Comparison of ENCODE assay signal across 13 mouse cellular contexts in the genomic region with DNA sequence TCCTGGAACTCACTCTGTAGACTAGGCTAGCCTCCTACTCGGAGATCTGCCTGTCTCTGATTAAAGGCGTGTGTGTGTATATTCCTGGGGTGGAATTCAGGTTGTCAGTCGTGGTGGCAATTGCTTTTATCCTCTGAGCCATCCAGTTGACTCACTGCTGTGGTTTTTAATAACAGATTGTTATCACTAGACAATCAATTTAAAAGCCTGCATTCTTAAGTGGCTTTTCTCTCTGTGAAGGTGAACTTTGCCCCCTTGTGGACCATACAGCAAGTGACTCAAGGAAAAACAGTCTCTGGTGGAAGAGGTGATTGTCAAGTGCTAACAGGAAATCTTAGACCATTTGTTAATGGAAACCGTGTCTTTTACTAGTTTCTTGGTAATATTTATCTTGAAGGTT. TPM values are rescaled to one million over a fixed set of nuclear protein-coding genes. Genes with fewer than 3 reads are reported as not detected.
DNase-seq lines count a peak whose midpoint lies in the region; ATAC-seq and TF ChIP-seq lines count a peak whose summit lies in the region.
"Had no signal": no experiment of that assay in that cellular context is flagged by ENCODE, and none has a peak within 500 bp of the region (broad histone marks: within the 10 kb centered on the region; RNA-seq: fewer than 3 reads in every experiment).

No protein-coding gene starts in this region.

- no peaks in the 10 kb centered on the region for H3K27me3 ChIP-seq in midbrain, embryonic 14.5 days (ENCODE audit: control insufficient read depth, insufficient read depth, low read length)
- no peaks in the 10 kb centered on the region for H3K27me3 ChIP-seq in midbrain, embryonic 16.5 days (ENCODE audit: control insufficient read depth, insufficient read depth, low read depth, low read length)
- H3K27me3 ChIP-seq in stomach, postnatal 0 days (ENCODE audit: control insufficient read depth, insufficient read depth, low read length), result no peaks in the 10 kb centered on the region
- H3K27me3 ChIP-seq: forebrain, embryonic 15.5 days; limb, embryonic 12.5 days had no signal

- H3K9me3 ChIP-seq in midbrain, embryonic 14.5 days (ENCODE audit: control insufficient read depth, low read length), result no peaks in the 10 kb centered on the region
- no peaks in the 10 kb centered on the region for H3K9me3 ChIP-seq in midbrain, embryonic 16.5 days (replicated peaks; ENCODE audit: control insufficient read depth, low read length, poor library complexity, severe bottlenecking)
- H3K9me3 ChIP-seq in stomach, postnatal 0 days (ENCODE audit: control insufficient read depth, low read length), result no peaks in the 10 kb centered on the region
- H3K9me3 ChIP-seq: forebrain, embryonic 15.5 days; limb, embryonic 12.5 days had no signal

- peaks cover 75% of the 10 kb centered on the region for H3K36me3 ChIP-seq in midbrain, embryonic 14.5 days (ENCODE audit: control insufficient read depth, insufficient read depth, low read length)
- H3K36me3 ChIP-seq in midbrain, embryonic 16.5 days (ENCODE audit: control insufficient read depth, insufficient read depth, low read length), result peaks cover 27% of the 10 kb centered on the region
- H3K36me3 ChIP-seq in stomach, postnatal 0 days (ENCODE audit: control insufficient read depth, insufficient read depth, low read length), result peaks cover 12% of the 10 kb centered on the region; the same call in 1 of the 2 replicates

- no peak overlapping the region for H3K4me2 ChIP-seq in midbrain, embryonic 14.5 days (ENCODE audit: low read length)
- H3K4me2 ChIP-seq in midbrain, embryonic 16.5 days (ENCODE audit: low read length), result no peak overlapping the region
- H3K4me2 ChIP-seq in stomach, postnatal 0 days (replicated peaks; ENCODE audit: low read depth), result no peak overlapping the region
- H3K4me2 ChIP-seq: forebrain, embryonic 15.5 days; heart, embryonic 11.5 days; limb, embryonic 12.5 days had no signal

- no peak overlapping the region for H3K27ac ChIP-seq in midbrain, embryonic 14.5 days (replicated peaks; ENCODE audit: low read depth, low read length)
- no peak overlapping the region for H3K27ac ChIP-seq in midbrain, embryonic 16.5 days (ENCODE audit: low read length)
- H3K27ac ChIP-seq in stomach, postnatal 0 days (replicated peaks), result no peak overlapping the region
- H3K27ac ChIP-seq: forebrain, embryonic 15.5 days; limb, embryonic 12.5 days had no signal

- intact Hi-C loops in gastrocnemius, postnatal 14 days (cut with DNase I; ENCODE audit: low total_unique reads), result no loop called here

- DNase-seq in embryo, embryonic 10 days (ENCODE audit: low spot score), result peak; percentile 15
- no peak for DNase-seq in embryo, embryonic 9.5 days (ENCODE audit: extremely low spot score)
- peak; percentile 25 for DNase-seq in midbrain, embryonic 14.5 days
- no peak for DNase-seq in stomach, postnatal 0 days (ENCODE audit: low spot score)
- no peak for DNase-seq in kidney, postnatal 10 days
- no peak for DNase-seq in gastrocnemius, postnatal 14 days
- DNase-seq: adrenal gland, postnatal 14 days; kidney, adult 8-10 months had no signal

- H3K4me3 ChIP-seq in midbrain, embryonic 14.5 days (replicated peaks; ENCODE audit: low read depth, low read length), result no peak overlapping the region
- no peak overlapping the region for H3K4me3 ChIP-seq in midbrain, embryonic 16.5 days (ENCODE audit: low read depth, low read length)
- H3K4me3 ChIP-seq in stomach, postnatal 0 days (ENCODE audit: low read depth, low read length), result no peak overlapping the region
- H3K4me3 ChIP-seq: forebrain, embryonic 15.5 days; limb, embryonic 12.5 days had no signal

- TF ChIP-seq CTCF in stomach, postnatal 0 days (IDR thresholded peaks at IDR 0.05; ENCODE audit: low read depth), result peak; percentile 64

- H3K9ac ChIP-seq in midbrain, embryonic 14.5 days (replicated peaks; ENCODE audit: low read length), result no peak overlapping the region
- H3K9ac ChIP-seq in midbrain, embryonic 16.5 days (ENCODE audit: low read depth, low read length), result no peak overlapping the region
- no peak overlapping the region for H3K9ac ChIP-seq in stomach, postnatal 0 days (ENCODE audit: low read length)
- H3K9ac ChIP-seq: forebrain, embryonic 15.5 days; limb, embryonic 12.5 days had no signal

- no peaks in the 10 kb centered on the region for H3K4me1 ChIP-seq in midbrain, embryonic 14.5 days (ENCODE audit: control insufficient read depth, insufficient read depth, low read length)
- H3K4me1 ChIP-seq in midbrain, embryonic 16.5 days (ENCODE audit: control insufficient read depth, insufficient read depth, low read length), result no peaks in the 10 kb centered on the region
- H3K4me1 ChIP-seq in stomach, postnatal 0 days (replicated peaks; ENCODE audit: control insufficient read depth, insufficient read depth), result no peaks in the 10 kb centered on the region
- H3K4me1 ChIP-seq: forebrain, embryonic 15.5 days; limb, embryonic 12.5 days had no signal

- no peak for TF ChIP-seq EP300 in stomach, postnatal 0 days (optimal IDR thresholded peaks at IDR 0.05)

- WGBS in midbrain, embryonic 14.5 days, result 75% methylated on average over 4 of the region's 4 CpGs
- WGBS in midbrain, embryonic 16.5 days, result 70% methylated on average over 4 of the region's 4 CpGs
- WGBS in stomach, postnatal 0 days, result 35% methylated on average over 4 of the region's 4 CpGs

- no peak for ATAC-seq in midbrain, embryonic 14.5 days (ENCODE audit: low FRiP score, low TSS enrichment)
- no peak for ATAC-seq in midbrain, embryonic 16.5 days
- 0 out of 2 replicates have a peak, but pooled peaks have one; percentile 38 for ATAC-seq in common myeloid progenitor, adult 5-6 weeks (replicated peaks; ENCODE audit: low read depth, poor library complexity, severe bottlenecking)
- peak; percentile 55; the same call in 1 of the 2 replicates for ATAC-seq in stomach, postnatal 0 days (ENCODE audit: low FRiP score, low TSS enrichment)
- ATAC-seq: forebrain, embryonic 15.5 days had no signal

RNA-seq across cellular contexts. Expression of gene Nufip1, which starts 8.3 kb away (rescaled TPM):
- 12.3 and 14.2 TPM in 2 replicates for polyA plus RNA-seq in midbrain, embryonic 14.5 days (2014; fragmentation: Nextera tagmentation; extraction: Ambion mirVana)
- 13.4 and 13.8 TPM in 2 replicates for polyA plus RNA-seq in midbrain, embryonic 16.5 days (2015; fragmentation: Nextera tagmentation; extraction: Ambion mirVana)
- total RNA-seq in common myeloid progenitor, adult 5-6 weeks (2017), result 24.8 and 29.5 TPM in 2 replicates
- 7.2 and 7.3 TPM in 2 replicates for polyA plus RNA-seq in stomach, postnatal 0 days (2015; fragmentation: Nextera tagmentation; extraction: Ambion mirVana)
- 1 to 10 TPM; 3.6 to 3.8 TPM for total RNA-seq in gastrocnemius, postnatal 14 days (2021)

RNA-seq across cellular contexts. Expression of gene Gpalpp1, which starts 8.4 kb away (rescaled TPM):
- polyA plus RNA-seq in midbrain, embryonic 14.5 days (2014; fragmentation: Nextera tagmentation; extraction: Ambion mirVana), result 10.3 and 16.2 TPM in 2 replicates
- 13.1 and 14.1 TPM in 2 replicates for polyA plus RNA-seq in midbrain, embryonic 16.5 days (2015; fragmentation: Nextera tagmentation; extraction: Ambion mirVana)
- total RNA-seq in common myeloid progenitor, adult 5-6 weeks (2017), result 39.5 and 43.6 TPM in 2 replicates
- polyA plus RNA-seq in stomach, postnatal 0 days (2015; fragmentation: Nextera tagmentation; extraction: Ambion mirVana), result 6.3 and 6.4 TPM in 2 replicates
- 1 to 10 TPM; 6.5 to 6.9 TPM for total RNA-seq in gastrocnemius, postnatal 14 days (2021)

Comparison
In these comparisons a context has a peak if more than half of its experiments do, and no peak if none do; other contexts are left out.
1. DNase-seq: peak in embryo, embryonic 10 days (single experiment) and midbrain, embryonic 14.5 days (single experiment); none in embryo, embryonic 9.5 days (single experiment), stomach, postnatal 0 days (single experiment), kidney, postnatal 10 days (single experiment) and gastrocnemius, postnatal 14 days (single experiment).
2. ATAC-seq: peak in common myeloid progenitor, adult 5-6 weeks (single experiment) and stomach, postnatal 0 days (single experiment); none in midbrain, embryonic 14.5 days (single experiment) and midbrain, embryonic 16.5 days (single experiment).